Mouse (Mus musculus): ENCODE measurements around the gene Parg. TPM values are rescaled to one million over a fixed set of nuclear protein-coding genes. Genes with fewer than 3 reads are reported as not detected.
"Not testable (repeated sequence)": the region's sequence is repeated elsewhere in the genome, so short reads cannot be mapped to it uniquely, and the experiment has no call there.

Gene Parg
- polyA plus RNA-seq, 1 experiment from 2014 or later = 57.7 TPM

DNA sequence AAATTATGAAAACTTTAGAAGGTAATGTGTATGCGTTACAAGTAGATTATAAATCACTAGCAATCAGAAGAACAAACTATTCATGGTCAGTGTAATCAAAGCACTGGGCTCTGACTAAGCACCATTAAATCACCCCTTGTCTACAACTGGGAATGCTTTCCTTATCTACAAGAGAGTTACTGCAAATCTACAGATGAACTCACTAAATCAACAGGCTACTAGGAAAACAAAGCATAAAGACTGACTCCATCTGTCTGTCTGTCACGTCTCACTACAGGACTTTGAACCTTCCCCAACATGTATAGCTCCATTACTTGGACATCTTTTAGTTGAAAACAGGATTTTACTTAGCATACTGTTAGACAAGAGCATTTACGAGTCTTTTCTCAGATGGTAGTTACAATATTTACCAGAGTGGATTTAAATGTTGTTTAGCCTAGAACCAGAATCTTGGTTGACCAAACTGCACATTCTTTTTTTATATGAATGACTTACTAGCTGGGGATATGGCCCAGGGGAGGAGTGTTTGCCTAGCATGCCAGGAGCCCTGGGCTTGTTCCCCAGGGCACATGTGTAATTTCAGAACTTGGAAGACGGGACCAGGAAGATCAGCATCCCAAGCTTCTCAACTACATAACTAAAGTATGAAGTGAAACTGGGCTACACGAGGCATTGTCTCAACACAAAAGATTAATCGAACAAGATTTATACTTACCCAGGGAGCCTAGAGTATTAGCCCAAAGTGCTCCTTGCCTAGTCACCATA, 10.9 kb upstream of the Parg start:
- ATAC-seq (ENCODE audit: low FRiP score) = no peak
- H3K4me3 ChIP-seq = no peak overlapping the region
- H3K4me2 ChIP-seq (replicated peaks) = no peak overlapping the region
- no peaks in the 10 kb centered on the region for H3K4me1 ChIP-seq
- H3K36me3 ChIP-seq = peaks cover 54% of the 10 kb centered on the region
- no peaks in the 10 kb centered on the region for H3K9me3 ChIP-seq (replicated peaks)
- H3K9ac ChIP-seq = no peak overlapping the region
- no peaks in the 10 kb centered on the region for H3K27me3 ChIP-seq
- 96% methylated on average over 6 of the region's 6 CpGs for WGBS
- no peak overlapping the region for H3K27ac ChIP-seq

DNA sequence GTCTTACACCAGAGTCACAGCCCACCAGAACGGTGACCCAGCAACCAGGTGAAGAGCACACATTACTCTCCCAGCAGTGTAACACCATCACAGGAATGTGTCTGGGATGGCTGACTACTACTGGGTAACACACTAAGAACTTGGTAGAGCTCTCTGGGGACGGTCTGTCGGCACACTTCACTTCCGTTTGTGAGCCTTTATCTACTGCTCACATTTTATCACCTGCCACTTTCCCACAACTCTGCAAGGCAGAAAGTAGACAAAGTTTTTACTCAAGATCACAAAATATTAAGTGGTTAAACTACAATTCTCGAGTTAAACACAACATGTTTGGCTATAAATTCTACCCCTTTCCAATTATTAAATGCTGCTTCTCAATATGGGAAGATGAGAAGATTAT, 9.8 kb upstream of the Parg start:
- WGBS = 92% methylated on average over 5 of the region's 5 CpGs
- Histone ChIP-seq H3K9ac (no peak overlapping the region), H3K27me3 (no peaks in the 10 kb centered on the region), H3K4me1 (no peaks in the 10 kb centered on the region), H3K27ac (no peak overlapping the region), H3K4me3 (no peak overlapping the region), H3K9me3 (replicated peaks) (no peaks in the 10 kb centered on the region), H3K4me2 (replicated peaks) (no peak overlapping the region), H3K36me3 (peaks cover 46% of the 10 kb centered on the region)
- ATAC-seq (ENCODE audit: low FRiP score) = no peak

DNA sequence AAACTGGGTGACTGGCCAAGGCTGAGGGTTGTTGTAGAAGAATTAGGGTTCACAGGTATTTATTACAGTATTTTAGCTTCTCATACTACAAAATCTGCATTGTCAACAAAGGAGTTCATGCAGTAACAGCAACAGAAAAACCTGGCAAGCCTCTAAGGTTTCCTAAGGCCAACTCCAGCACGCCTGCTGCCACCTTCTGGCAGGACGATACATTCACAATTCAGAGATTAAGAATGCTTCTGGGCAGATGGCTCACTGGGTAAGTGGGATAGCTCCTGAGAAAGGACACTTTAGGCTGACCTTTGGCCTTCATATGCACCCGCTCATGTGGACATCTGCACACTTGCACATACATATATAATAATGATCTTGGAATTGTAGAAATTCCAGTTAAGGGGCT, 9.3 kb upstream of the Parg start:
- H3K4me3 ChIP-seq = no peak overlapping the region
- H3K27me3 ChIP-seq = no peaks in the 10 kb centered on the region
- ATAC-seq (ENCODE audit: low FRiP score) = no peak
- WGBS = 59% methylated on average over 3 of the region's 3 CpGs
- H3K4me2 ChIP-seq (replicated peaks) = no peak overlapping the region
- H3K4me1 ChIP-seq = no peaks in the 10 kb centered on the region
- H3K9ac ChIP-seq = no peak overlapping the region
- H3K9me3 ChIP-seq (replicated peaks) = no peaks in the 10 kb centered on the region
- H3K36me3 ChIP-seq = peaks cover 46% of the 10 kb centered on the region
- H3K27ac ChIP-seq = no peak overlapping the region

DNA sequence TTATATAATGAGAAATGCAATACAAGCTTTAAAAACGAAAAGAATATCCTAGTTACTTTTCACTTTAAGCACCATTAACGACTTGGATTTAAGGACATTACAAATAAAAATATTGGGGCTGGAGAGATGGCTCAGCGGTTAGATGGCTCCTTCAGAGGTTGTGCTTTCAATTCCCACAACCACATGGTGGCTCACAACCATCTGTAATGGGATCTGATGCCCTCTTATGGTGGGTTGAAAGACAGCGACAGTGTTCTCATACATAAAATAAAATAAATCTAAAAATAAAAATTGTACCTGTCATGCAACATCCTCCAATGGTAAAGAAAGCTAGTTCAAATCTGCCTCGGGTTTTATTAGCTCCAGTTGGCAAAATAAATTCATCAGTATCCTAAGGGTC, 8.2 kb upstream of the Parg start:
- not testable (repeated sequence) for ATAC-seq (ENCODE audit: low FRiP score); H3K4me1 ChIP-seq; H3K27me3 ChIP-seq; H3K27ac ChIP-seq; H3K9me3 ChIP-seq (replicated peaks); H3K4me2 ChIP-seq (replicated peaks); H3K9ac ChIP-seq; H3K4me3 ChIP-seq
- WGBS = 86% methylated on average over 5 of the region's 5 CpGs
- peaks cover 44% of the 10 kb centered on the region for H3K36me3 ChIP-seq

DNA sequence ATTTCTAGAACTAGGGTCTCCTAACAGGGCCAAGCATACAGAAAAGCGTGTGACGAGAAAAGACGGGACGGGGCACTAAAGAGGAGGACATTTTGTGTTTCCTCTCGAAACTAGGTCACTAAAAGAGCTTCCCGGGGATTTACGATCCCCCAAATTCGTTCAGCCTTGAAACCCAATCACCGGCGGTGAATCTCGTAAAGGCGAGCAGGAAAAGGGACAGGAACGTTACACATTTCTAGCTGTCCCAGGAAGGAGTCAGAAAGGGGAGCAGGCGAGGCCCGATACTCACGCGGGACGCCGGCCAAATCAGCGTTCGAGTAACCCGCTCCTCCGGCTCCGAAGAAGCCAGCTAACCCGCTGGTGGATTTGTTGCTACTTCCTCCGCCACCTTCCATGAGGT, 395 bp upstream of the Parg start:
- ATAC-seq (ENCODE audit: low FRiP score) = peak; percentile 52; the same call in 1 of the 2 replicates
- Histone ChIP-seq H3K4me1 (peaks cover 26% of the 10 kb centered on the region), H3K9me3 (replicated peaks) (no peaks in the 10 kb centered on the region), H3K36me3 (peaks cover 25% of the 10 kb centered on the region), H3K9ac (peak overlapping the region; percentile 65), H3K27ac (no peak overlapping the region), H3K27me3 (no peaks in the 10 kb centered on the region), H3K4me2 (replicated peaks) (peak overlapping the region; percentile 94), H3K4me3 (peak overlapping the region; percentile 97)
- WGBS = 0% methylated on average over 26 of the region's 26 CpGs

DNA sequence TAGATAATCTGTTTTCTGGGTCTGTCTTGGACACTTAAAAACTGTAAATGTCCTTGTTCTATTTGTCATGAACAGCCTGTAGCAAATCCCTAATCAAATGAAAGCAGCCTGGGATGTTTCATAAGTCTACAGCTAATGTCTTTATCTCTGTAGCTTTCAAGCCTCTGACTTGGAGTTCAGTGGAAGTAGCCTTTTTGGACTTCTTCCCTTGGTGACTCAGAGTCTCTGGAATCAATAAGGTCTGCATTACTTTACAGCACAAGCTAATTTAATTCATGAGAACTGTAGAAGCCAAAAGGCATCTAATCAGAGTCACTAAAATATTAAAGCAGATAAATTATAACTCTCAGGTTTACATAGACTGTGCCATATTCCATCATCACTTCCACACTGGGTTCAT, 24.9 kb downstream of the Parg start:
- H3K4me2 ChIP-seq (replicated peaks) = no peak overlapping the region
- H3K27ac ChIP-seq = no peak overlapping the region
- peaks cover 8% of the 10 kb centered on the region; the same call in 1 of the 2 replicates for H3K36me3 ChIP-seq
- no peak overlapping the region for H3K4me3 ChIP-seq
- no peaks in the 10 kb centered on the region for H3K4me1 ChIP-seq
- ATAC-seq (ENCODE audit: low FRiP score) = no peak
- H3K9me3 ChIP-seq (replicated peaks) = no peaks in the 10 kb centered on the region
- no peak overlapping the region for H3K9ac ChIP-seq
- no peaks in the 10 kb centered on the region for H3K27me3 ChIP-seq

DNA sequence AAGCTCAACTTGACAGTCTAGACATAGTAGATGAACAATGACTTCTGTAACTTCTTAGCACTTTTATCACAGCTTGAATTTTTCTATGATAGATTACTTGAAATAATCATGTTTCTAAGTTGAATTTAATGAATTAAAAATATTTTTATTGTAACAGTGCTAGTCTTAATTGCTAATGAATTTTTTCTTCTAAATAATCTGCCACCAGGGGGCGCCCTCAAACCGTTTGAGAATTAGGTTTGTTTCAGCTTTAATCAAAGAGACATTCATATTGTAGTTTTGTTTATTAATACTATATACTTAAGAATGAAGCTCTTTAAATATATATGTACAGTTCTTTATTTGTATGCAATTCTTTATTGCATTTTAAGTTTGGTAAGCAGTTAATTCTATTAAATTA, 27.2 kb downstream of the Parg start:
- peaks cover 10% of the 10 kb centered on the region; the same call in 1 of the 2 replicates for H3K36me3 ChIP-seq
- ATAC-seq (ENCODE audit: low FRiP score) = no peak
- no peak overlapping the region for H3K4me2 ChIP-seq (replicated peaks)
- WGBS = under 1% methylated on average over 2 of the region's 2 CpGs
- no peaks in the 10 kb centered on the region for H3K9me3 ChIP-seq (replicated peaks)
- no peak overlapping the region for H3K9ac ChIP-seq
- H3K4me1 ChIP-seq = no peaks in the 10 kb centered on the region
- no peaks in the 10 kb centered on the region for H3K27me3 ChIP-seq
- H3K4me3 ChIP-seq = no peak overlapping the region
- H3K27ac ChIP-seq = no peak overlapping the region

DNA sequence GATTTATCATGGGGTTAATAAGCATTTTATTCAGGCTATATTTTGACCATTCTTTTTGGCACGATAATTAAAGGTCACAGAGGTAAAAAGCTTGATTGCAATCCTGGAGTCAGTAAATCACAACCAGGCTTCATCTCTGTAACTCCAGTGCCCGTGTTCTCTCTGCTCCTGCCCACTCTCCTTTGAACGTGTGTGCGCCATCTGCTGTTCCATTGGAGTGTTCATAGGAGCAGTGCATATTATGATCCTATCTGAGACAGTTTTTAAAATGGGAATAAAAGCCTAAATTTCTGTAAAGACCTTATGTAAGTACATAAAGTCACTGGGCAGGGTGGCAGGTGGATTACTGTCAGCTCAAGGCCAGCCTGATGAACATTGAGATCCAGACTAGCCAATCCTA, 40.7 kb downstream of the Parg start:
- Histone ChIP-seq H3K9ac (no peak overlapping the region), H3K9me3 (replicated peaks) (no peaks in the 10 kb centered on the region), H3K36me3 (0 out of 2 replicates have a peak, but pooled peaks cover 25% of the 10 kb centered on the region), H3K27ac (no peak overlapping the region), H3K4me3 (no peak overlapping the region), H3K4me1 (peaks cover 9% of the 10 kb centered on the region), H3K27me3 (no peaks in the 10 kb centered on the region), H3K4me2 (replicated peaks) (no peak overlapping the region)
- 83% methylated on average over 4 of the region's 4 CpGs for WGBS
- no peak for ATAC-seq (ENCODE audit: low FRiP score)

DNA sequence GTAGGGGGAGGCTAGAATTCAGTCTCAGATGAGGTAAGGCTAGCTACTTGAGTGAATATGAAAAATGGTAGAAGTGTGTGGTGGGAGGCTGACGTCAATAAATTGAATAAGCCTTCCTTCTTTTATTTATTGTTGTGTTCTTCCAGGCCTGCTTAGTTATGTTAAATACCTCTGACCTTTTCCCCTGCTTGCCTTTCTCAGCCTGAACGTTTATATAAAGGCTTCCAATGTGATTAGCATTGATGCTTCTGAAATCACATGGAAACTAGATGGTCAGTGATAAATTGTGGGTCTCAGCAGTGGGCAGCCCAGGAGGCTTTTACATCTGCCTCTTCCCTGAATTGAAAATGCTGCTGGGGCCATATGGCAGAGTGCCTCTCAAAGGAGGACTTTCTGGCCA, 44.3 kb downstream of the Parg start:
- Histone ChIP-seq H3K27ac (0 out of 2 replicates have a peak overlapping the region, but pooled peaks have one; percentile 12), H3K4me2 (replicated peaks) (no peak overlapping the region), H3K9ac (no peak overlapping the region), H3K4me3 (no peak overlapping the region), H3K9me3 (replicated peaks) (no peaks in the 10 kb centered on the region), H3K4me1 (peaks cover 12% of the 10 kb centered on the region), H3K27me3 (no peaks in the 10 kb centered on the region), H3K36me3 (0 out of 2 replicates have a peak, but pooled peaks cover 8% of the 10 kb centered on the region)
- whole genome bisulfite sequencing = 26% methylated on average over 2 of the region's 2 CpGs
- 0 out of 2 replicates have a peak, but pooled peaks have one; percentile 52 for ATAC-seq (ENCODE audit: low FRiP score)

DNA sequence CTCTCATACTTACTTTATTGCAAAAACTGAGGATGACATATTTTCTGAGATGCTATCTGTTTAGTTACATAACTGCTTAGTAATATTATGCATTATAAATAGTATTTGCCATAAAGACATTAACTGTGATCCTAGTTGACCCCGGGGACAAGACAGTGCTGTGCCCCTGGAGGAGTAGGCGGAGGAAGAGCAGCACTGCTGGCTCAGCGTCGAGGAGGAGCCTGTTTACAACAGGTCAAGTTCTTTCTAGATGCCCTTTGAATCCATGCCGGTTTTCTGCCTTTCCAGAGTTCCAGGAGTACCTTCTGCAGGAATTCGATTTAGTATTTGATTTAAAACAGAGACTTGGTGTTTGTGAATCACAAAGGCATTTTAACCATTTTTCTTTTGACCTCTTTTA, 47.9 kb downstream of the Parg start:
- Histone ChIP-seq H3K27me3 (no peaks in the 10 kb centered on the region), H3K9ac (no peak overlapping the region), H3K4me3 (no peak overlapping the region), H3K4me2 (replicated peaks) (no peak overlapping the region), H3K4me1 (peaks cover 12% of the 10 kb centered on the region), H3K36me3 (no peaks in the 10 kb centered on the region), H3K27ac (no peak overlapping the region), H3K9me3 (replicated peaks) (no peaks in the 10 kb centered on the region)
- 82% methylated on average over 6 of the region's 6 CpGs for WGBS
- no peak for ATAC-seq (ENCODE audit: low FRiP score)

DNA sequence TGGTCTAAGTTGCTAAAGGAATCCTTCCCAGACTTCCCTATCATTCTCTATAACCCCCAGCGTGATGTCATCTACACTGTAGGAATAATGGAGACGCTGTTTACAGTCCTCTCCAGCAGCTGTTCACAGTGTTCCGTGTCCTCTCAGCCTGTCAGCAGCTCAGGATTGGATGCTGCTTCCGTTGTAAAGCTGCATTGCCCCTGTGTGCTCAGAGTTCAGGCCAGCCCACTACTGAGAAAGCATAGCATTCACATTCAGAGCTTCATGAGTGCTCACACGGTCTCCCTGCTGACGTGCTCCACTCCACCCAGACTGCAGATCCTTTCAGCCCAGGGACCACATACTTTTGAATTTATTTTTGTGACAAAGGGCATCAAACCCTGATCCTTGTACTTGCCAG, 59.1 kb downstream of the Parg start:
- Histone ChIP-seq H3K27ac (no peak overlapping the region), H3K9me3 (replicated peaks) (no peaks in the 10 kb centered on the region), H3K4me3 (no peak overlapping the region), H3K9ac (no peak overlapping the region), H3K4me1 (no peaks in the 10 kb centered on the region), H3K36me3 (peaks cover 25% of the 10 kb centered on the region; the same call in 1 of the 2 replicates), H3K4me2 (replicated peaks) (no peak overlapping the region), H3K27me3 (no peaks in the 10 kb centered on the region)
- no peak for ATAC-seq (ENCODE audit: low FRiP score)
- 87% methylated on average over 6 of the region's 6 CpGs for WGBS

DNA sequence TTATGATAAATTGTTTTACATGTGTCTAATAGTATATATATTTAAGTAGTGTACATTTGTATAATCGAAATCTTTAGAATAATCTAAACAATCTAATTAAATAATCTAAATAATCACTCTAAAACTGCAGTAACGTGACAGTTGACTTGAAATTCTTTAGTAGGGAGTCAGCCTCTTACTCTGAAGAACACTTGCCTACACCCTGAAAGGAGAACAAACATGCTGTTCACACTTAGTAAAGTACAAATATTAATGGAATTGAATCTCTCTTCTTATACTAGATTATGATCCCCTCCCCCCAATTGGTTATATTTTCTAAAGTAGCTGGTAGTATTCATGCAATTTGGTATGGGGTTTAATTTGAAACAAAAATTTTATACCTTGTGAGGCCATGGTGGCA, 60.0 kb downstream of the Parg start:
- no peak overlapping the region for H3K27ac ChIP-seq
- 91% methylated on average over 2 of the region's 2 CpGs for WGBS
- H3K9ac ChIP-seq = no peak overlapping the region
- peaks cover 26% of the 10 kb centered on the region; the same call in 1 of the 2 replicates for H3K36me3 ChIP-seq
- no peak overlapping the region for H3K4me3 ChIP-seq
- H3K9me3 ChIP-seq (replicated peaks) = no peaks in the 10 kb centered on the region
- H3K27me3 ChIP-seq = no peaks in the 10 kb centered on the region
- no peak for ATAC-seq (ENCODE audit: low FRiP score)
- no peak overlapping the region for H3K4me2 ChIP-seq (replicated peaks)
- no peaks in the 10 kb centered on the region for H3K4me1 ChIP-seq

DNA sequence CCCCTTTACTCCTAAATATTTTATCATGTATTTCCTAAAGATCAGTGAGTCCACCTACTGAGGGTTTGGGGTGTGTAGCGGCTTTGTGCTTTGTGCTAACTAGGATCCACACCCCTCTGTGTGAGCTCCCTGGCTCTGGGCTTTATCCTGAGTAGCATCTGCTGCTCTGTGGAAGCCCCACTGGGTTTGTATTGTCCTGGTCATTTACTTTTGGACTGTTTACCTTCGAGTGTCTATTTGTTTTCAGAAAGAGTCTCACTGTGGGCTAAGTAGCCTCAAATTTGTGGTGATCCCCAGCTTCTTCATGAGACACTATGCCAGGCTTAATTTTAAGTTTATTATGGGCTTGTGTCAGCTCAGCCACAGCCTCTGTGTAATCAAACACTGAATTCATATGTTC, 67.2 kb downstream of the Parg start:
- ATAC-seq (ENCODE audit: low FRiP score) = no peak
- Histone ChIP-seq H3K4me2 (replicated peaks) (no peak overlapping the region), H3K9ac (no peak overlapping the region), H3K4me1 (no peaks in the 10 kb centered on the region), H3K27me3 (no peaks in the 10 kb centered on the region), H3K36me3 (peaks cover 17% of the 10 kb centered on the region; the same call in 1 of the 2 replicates), H3K9me3 (replicated peaks) (no peaks in the 10 kb centered on the region), H3K27ac (no peak overlapping the region), H3K4me3 (no peak overlapping the region)
- 57% methylated on average over 2 of the region's 2 CpGs for WGBS
